Mouse (Mus musculus): ENCODE data around the gene Odf3b.

GRCm38 (mm10) chr15:89372068-89372467 is 7.0 kb downstream of the Odf3b start:
- TF ChIP-seq CTCF (IDR thresholded peaks at IDR 0.05; ENCODE audit: low read depth) (no peak), EP300 (optimal IDR thresholded peaks at IDR 0.05) (no peak)
